Mouse (Mus musculus) midbrain, embryonic 14.5 days (tissue): ENCODE measurements around the gene Tbx3. TPM values are rescaled to one million over a fixed set of nuclear protein-coding genes. Genes with fewer than 3 reads are reported as not detected.

Experiments used
- ATAC-seq: fragments of 200-750 bp; cut with Nextera tagmentation; 2 replicates; pipeline ENCODE4 v1.8.0; 2017; ENCODE audit warnings: moderate number of reproducible peaks, moderate library complexity; ENCODE audit not compliant: low FRiP score, low TSS enrichment
- DNase-seq: peaks from one replicate; pipeline ENCODE4 v3.0.0-alpha.2; 2015
- H3K27ac ChIP-seq: fragments of 300-500 bp; sonication (generic); replicated peaks from 2 replicates; pipeline ENCODE4 v1.5.1; 2014; ENCODE audit warnings: mild to moderate bottlenecking, low read depth, low read length, moderate library complexity
- H3K27me3 ChIP-seq: fragments of 300-500 bp; sonication (generic); 2 replicates; pipeline ENCODE4 v1.6.1; 2014; ENCODE audit warnings: low read length, control low read depth, mixed read lengths; ENCODE audit not compliant: control insufficient read depth, insufficient read depth
- H3K36me3 ChIP-seq: fragments of 300-500 bp; sonication (generic); 2 replicates; pipeline ENCODE4 v1.6.1; 2014; ENCODE audit warnings: low read length, control low read depth; ENCODE audit not compliant: control insufficient read depth, insufficient read depth
- H3K4me1 ChIP-seq: fragments of 300-500 bp; sonication (generic); 2 replicates; pipeline ENCODE4 v1.6.1; 2014; ENCODE audit warnings: mild to moderate bottlenecking, antibody characterized with exemption, low read length, control low read depth; ENCODE audit not compliant: control insufficient read depth, insufficient read depth
- H3K4me2 ChIP-seq: fragments of 300-500 bp; sonication (generic); 2 replicates; pipeline ENCODE4 v1.6.1; 2014; ENCODE audit warnings: mild to moderate bottlenecking, low read length, moderate library complexity
- H3K4me3 ChIP-seq: fragments of 300-500 bp; sonication (generic); replicated peaks from 2 replicates; pipeline ENCODE4 v1.5.1; 2014; ENCODE audit warnings: low read depth, low read length
- H3K9ac ChIP-seq: fragments of 300-500 bp; sonication (generic); replicated peaks from 2 replicates; pipeline ENCODE4 v1.6.1; 2014; ENCODE audit warnings: mild to moderate bottlenecking, low read length, moderate library complexity
- H3K9me3 ChIP-seq: fragments of 300-500 bp; sonication (generic); 2 replicates; pipeline ENCODE4 v1.6.1; 2016; ENCODE audit warnings: low read length, control low read depth, mixed read lengths; ENCODE audit not compliant: control insufficient read depth
- WGBS: fragments of 180-500 bp; shearing (Covaris S2); extraction: QIAGEN DNeasy Blood & Tissue Kit; methylation state at CpG from one replicate; pipeline ENCODE4 v1.1.7; 2014; 5-methylcytosine and 5-hydroxymethylcytosine counted together
- polyA plus RNA-seq: library from polyadenylated mRNA; unstranded; fragments of >200 nt; fragmentation: Nextera tagmentation; extraction: Ambion mirVana; gene quantifications from 2 replicates; pipeline ENCODE4 v1.2.1, GENCODE M21; 2014

Tbx3 gene
- polyA plus RNA-seq, 1 experiment from 2014 or later: 2.4 TPM

- 68% methylated on average over 7 of the region's 7 CpGs for WGBS
- Histone ChIP-seq H3K4me1 (no peaks in the 10 kb centered on the region), H3K4me2 (no peak overlapping the region), H3K27ac (no peak overlapping the region), H3K9ac (no peak overlapping the region), H3K36me3 (no peaks in the 10 kb centered on the region), H3K9me3 (no peaks in the 10 kb centered on the region), H3K4me3 (no peak overlapping the region), H3K27me3 (no peaks in the 10 kb centered on the region)
- ATAC-seq (no peak), DNase-seq (no peak)
Observed at GRCm38 (mm10) chr5:119732978-119733377, 62.5 kb downstream of the Tbx3 start.

Other genes with a start within 250 kb of the Tbx3 start
- gene Tbx5, start 162.0 kb downstream of the Tbx3 start, polyA plus RNA-seq: 0.11 TPM in 1 of 2 replicates, not detected in the other